Mouse (Mus musculus) heart, embryonic 14.5 days (tissue): ENCODE results near the gene Bcl11a. TPM values are rescaled to one million over a fixed set of nuclear protein-coding genes. Genes with fewer than 3 reads are reported as not detected.

Experiments
- ATAC-seq: fragments of 200-750 bp; cut with Nextera tagmentation; 2 replicates; pipeline ENCODE4 v1.8.0; 2017; ENCODE audit warnings: low read depth, moderate TSS enrichment; ENCODE audit not compliant: insufficient number of reproducible peaks, insufficient read depth, low FRiP score
- H3K27ac ChIP-seq, 2 experiments: fragments of 200-500 bp in 1 of 2; fragments of 300-500 bp in 1 of 2; sonication (generic) in 1 of 2; replicated peaks in 1 of 2; 2 replicates each; pipeline ENCODE4 v1.5.1; 2012 to 2014; ENCODE audit warnings: low read depth in 2 of 2, low read length in 2 of 2, control low read depth in 1 of 2, mild to moderate bottlenecking in 1 of 2, mixed read lengths in 1 of 2; ENCODE audit not compliant: control insufficient read depth in 1 of 2, insufficient read depth in 1 of 2
- H3K27me3 ChIP-seq: fragments of 300-500 bp; sonication (generic); 2 replicates; pipeline ENCODE4 v1.6.1; 2014; ENCODE audit warnings: mild to moderate bottlenecking, low read length, control low read depth; ENCODE audit not compliant: control insufficient read depth, insufficient read depth
- H3K36me3 ChIP-seq: fragments of 300-500 bp; sonication (generic); 2 replicates; pipeline ENCODE4 v1.6.1; 2014; ENCODE audit warnings: mild to moderate bottlenecking, control low read depth, low read length, mixed read lengths; ENCODE audit not compliant: control insufficient read depth, insufficient read depth
- H3K4me1 ChIP-seq, 2 experiments: fragments of 200-500 bp in 1 of 2; fragments of 300-500 bp in 1 of 2; sonication (generic) in 1 of 2; 2 replicates each; pipeline ENCODE4 v1.6.1; 2012 to 2014; ENCODE audit warnings: low read length in 2 of 2, control low read depth in 1 of 2, mixed read lengths in 1 of 2; ENCODE audit not compliant: control insufficient read depth in 2 of 2, insufficient read depth in 2 of 2
- H3K4me2 ChIP-seq: fragments of 300-500 bp; sonication (generic); 2 replicates; pipeline ENCODE4 v1.6.1; 2014; ENCODE audit warnings: mild to moderate bottlenecking, low read length
- H3K4me3 ChIP-seq, 2 experiments: fragments of 200-500 bp in 1 of 2; fragments of 300-500 bp in 1 of 2; sonication (generic) in 1 of 2; 2 replicates each; pipeline ENCODE4 v1.5.1; 2012 to 2014; ENCODE audit warnings: low read length in 2 of 2, mild to moderate bottlenecking in 2 of 2, control low read depth in 1 of 2, low read depth in 1 of 2, moderate library complexity in 1 of 2; ENCODE audit not compliant: control insufficient read depth in 1 of 2, insufficient read depth in 1 of 2
- H3K9ac ChIP-seq: fragments of 300-500 bp; sonication (generic); 2 replicates; pipeline ENCODE4 v1.6.1; 2014; ENCODE audit warnings: mild to moderate bottlenecking, low read length
- H3K9me3 ChIP-seq: fragments of 300-500 bp; sonication (generic); 2 replicates; pipeline ENCODE4 v1.6.1; 2016; ENCODE audit warnings: low read length, control low read depth; ENCODE audit not compliant: control insufficient read depth
- WGBS: fragments of 180-500 bp; shearing (Covaris S2); extraction: QIAGEN DNeasy Blood & Tissue Kit; methylation state at CpG from one replicate; pipeline ENCODE4 v1.1.7; 2014; 5-methylcytosine and 5-hydroxymethylcytosine counted together
- polyA plus RNA-seq: library from polyadenylated mRNA; unstranded; fragments of >200 nt; fragmentation: Nextera tagmentation; extraction: Ambion mirVana; gene quantifications from 2 replicates; pipeline ENCODE4 v1.2.1, GENCODE M21; 2014

Gene Bcl11a
- polyA plus RNA-seq, 1 experiment from 2014 or later: 17.3 TPM

DNA sequence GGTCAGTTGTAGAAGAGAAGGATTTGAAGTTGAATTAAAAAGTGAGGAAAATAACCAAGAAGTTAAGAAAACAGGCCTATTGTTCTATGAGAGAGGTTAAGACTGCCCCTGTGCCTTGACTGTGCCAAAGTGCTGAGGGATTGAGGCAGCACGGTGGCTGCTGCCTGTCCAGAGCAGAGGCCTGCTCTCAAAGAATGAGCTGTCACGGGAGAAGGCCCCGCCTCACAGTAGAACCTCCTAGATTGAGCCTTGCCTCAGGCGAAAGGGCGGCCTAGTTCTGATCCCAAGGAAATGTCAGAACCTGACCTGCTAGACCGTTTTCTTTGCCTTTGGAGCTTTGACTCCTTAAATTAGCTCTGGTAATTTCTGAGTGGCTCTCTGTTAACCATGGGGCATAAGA, 69.8 kb downstream of the Bcl11a start:
- Histone ChIP-seq H3K4me2 (no peak overlapping the region), H3K4me1 (peaks cover 0 to under 1% of the 10 kb centered on the region in 2 experiments; a peak in 2 of 4 replicates), H3K9me3 (no peaks in the 10 kb centered on the region), H3K4me3 (no peak overlapping the region), H3K9ac (no peak overlapping the region), H3K36me3 (no peaks in the 10 kb centered on the region), H3K27ac (no peak overlapping the region), H3K27me3 (no peaks in the 10 kb centered on the region)
- no peak for ATAC-seq
- WGBS: 66% methylated on average over 6 of the region's 6 CpGs

DNA sequence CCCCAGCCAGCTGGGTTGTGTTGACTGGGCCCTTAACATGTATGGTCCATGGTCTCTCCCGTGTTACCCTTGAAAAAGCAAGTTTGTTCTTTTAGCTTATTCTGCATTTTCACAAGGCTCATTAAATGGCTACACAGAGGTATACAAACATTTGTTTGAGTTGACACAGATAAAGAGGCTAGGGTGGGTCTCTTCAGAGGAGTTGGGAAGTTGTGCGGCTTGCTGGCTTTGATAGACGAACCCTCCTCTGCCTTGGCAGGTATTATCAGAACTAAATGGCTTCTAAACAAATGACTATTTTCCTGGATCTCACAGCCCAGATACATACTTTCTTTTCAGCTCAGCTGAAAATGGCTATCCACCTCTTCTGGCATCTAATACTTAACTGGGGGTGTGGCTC, 70.7 kb downstream of the Bcl11a start:
- Histone ChIP-seq H3K36me3 (no peaks in the 10 kb centered on the region), H3K4me2 (no peak overlapping the region), H3K4me1 (peaks cover 2 to 6% of the 10 kb centered on the region in 2 experiments; a peak in 3 of 4 replicates), H3K9ac (no peak overlapping the region), H3K27me3 (no peaks in the 10 kb centered on the region), H3K27ac (no peak overlapping the region), H3K9me3 (no peaks in the 10 kb centered on the region), H3K4me3 (no peak overlapping the region)
- no peak for ATAC-seq
- 84% methylated on average over 3 of the region's 3 CpGs for WGBS

DNA sequence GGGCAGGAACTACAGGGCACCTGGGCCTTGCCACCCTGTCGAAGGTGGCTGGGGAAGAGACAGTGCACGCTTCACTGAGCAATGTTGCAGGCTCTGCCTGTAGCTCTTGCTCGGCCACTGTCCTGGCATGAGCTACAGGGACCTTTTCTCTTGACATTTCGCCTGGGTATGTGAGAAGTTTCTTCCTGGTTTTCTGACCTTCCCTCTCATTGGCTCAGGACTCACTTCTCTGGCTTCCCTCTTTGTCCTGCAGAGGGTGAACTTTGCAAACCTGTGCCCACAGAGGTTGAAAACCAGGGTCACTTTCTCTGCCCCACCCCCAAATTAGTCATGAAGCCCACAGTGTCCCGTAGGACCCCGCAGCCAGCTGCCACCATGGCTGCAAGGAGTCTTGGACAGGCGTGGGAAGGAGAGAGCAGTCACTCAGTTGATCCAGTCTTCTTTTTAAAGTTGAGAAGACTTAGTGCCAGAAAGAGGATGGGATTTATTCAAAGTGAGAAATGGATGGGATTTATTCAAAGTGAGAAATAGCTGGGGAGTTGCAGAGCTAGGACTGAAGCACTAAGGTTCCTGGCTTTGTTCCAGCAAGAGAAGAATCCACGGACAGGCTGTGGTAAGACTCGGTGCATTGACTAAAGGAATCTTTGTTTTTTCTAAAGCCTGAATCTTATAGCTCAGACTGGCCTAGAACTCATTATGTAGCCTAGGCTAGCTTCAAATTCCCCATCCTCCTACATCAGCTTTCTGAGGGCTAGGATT, 71.8 kb downstream of the Bcl11a start:
- no peak for ATAC-seq
- Histone ChIP-seq H3K4me3 (no peak overlapping the region), H3K9ac (no peak overlapping the region), H3K9me3 (no peaks in the 10 kb centered on the region), H3K27me3 (no peaks in the 10 kb centered on the region), H3K4me1 (peaks cover 2 to 6% of the 10 kb centered on the region in 2 experiments; a peak in 3 of 4 replicates), H3K27ac (no peak overlapping the region), H3K36me3 (no peaks in the 10 kb centered on the region), H3K4me2 (no peak overlapping the region)
- WGBS: 67% methylated on average over 9 of the region's 9 CpGs

DNA sequence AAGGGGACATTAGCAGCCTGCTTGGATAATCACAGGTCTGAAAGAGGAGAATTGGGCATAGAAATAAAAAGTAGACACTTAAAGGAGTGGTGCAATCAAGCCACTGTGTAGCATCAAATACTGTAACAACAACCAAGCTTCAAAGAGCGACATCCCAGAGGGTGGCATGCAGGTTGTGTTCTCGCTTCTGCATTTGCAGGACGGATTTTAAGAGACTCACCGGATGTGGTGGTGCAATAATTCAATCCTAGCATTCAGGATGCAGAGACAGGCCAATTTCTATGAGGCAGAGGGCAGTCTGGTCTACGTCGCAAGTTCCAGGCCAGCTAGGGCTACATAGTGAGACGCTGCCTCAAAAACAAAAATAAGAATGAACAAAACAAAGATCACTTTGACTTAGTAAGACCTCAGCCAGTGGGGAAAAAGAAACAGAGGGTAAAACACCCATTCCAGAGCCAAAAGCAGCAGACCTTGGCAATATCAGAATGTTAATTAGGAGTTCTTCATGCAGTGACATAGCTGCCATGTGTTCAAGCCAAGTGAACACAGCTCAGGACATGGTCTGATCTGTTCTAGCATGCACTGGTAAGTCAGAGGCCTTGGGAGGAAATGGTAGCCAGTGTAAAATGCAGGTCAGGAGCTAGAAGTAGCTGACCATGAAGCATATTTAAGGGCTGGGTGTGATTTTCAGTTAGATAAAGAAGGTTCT, 74.4 kb downstream of the Bcl11a start:
- no peak for ATAC-seq
- no peaks in the 10 kb centered on the region for H3K36me3 ChIP-seq

DNA sequence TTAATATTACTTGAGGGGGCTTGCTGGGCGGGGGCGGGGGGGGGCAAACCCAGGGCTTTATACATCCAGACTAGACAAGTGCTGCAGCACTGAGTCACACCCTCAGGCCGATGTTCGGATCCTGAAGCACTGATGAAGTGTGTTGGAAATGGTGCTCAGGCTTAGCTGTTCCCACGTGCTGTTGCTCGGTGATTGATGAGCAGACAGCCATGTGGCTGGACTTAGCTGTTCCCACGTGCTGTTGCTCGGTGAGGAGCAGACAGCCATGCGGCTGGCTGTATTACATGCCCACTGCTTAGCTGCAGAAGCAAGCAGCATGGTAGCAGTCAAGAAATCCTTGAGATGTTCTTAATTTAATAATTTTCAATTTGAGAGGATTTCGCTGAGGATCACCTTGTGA, 75.2 kb downstream of the Bcl11a start:
- H3K4me3 ChIP-seq: no peak overlapping the region
- WGBS: 46% methylated on average over 10 of the region's 10 CpGs
- H3K9ac ChIP-seq: no peak overlapping the region
- H3K27me3 ChIP-seq: no peaks in the 10 kb centered on the region
- ATAC-seq: no peak
- peaks cover 2 to 6% of the 10 kb centered on the region in 2 experiments; a peak in 3 of 4 replicates for H3K4me1 ChIP-seq
- no peaks in the 10 kb centered on the region for H3K36me3 ChIP-seq
- no peak overlapping the region for H3K4me2 ChIP-seq
- H3K27ac ChIP-seq: no peak overlapping the region
- H3K9me3 ChIP-seq: no peaks in the 10 kb centered on the region

More for the DNA sequence above, 74.4 kb downstream of the Bcl11a start:
- Histone ChIP-seq H3K4me2 (no peak overlapping the region), H3K4me3 (no peak overlapping the region), H3K4me1 (peaks cover 2 to 6% of the 10 kb centered on the region in 2 experiments; a peak in 3 of 4 replicates), H3K27me3 (no peaks in the 10 kb centered on the region), H3K9me3 (no peaks in the 10 kb centered on the region), H3K9ac (no peak overlapping the region), H3K27ac (no peak overlapping the region)
- 94% methylated on average over 7 of the region's 7 CpGs for WGBS

DNA sequence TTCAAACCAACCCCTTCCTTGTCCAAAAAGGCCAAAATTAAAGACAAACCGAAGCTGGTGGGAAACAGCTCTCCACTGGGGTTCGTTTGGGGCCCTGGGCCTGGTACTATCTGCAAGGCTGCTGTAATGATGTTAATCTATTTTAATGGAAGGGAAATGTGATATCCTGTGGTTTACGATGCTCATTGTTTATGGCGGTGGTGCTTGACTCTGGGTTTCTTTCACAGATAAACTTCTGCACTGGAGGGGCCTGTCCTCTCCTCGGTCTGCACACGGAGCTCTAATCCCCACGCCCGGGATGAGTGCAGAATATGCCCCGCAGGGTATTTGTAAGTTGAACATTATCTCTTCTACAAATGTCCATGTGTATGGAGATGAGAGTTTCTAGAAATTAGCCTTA, 80.2 kb downstream of the Bcl11a start:
- 75% methylated on average over 9 of the region's 9 CpGs for WGBS
- no peak overlapping the region for H3K9ac ChIP-seq
- no peak for ATAC-seq

DNA sequence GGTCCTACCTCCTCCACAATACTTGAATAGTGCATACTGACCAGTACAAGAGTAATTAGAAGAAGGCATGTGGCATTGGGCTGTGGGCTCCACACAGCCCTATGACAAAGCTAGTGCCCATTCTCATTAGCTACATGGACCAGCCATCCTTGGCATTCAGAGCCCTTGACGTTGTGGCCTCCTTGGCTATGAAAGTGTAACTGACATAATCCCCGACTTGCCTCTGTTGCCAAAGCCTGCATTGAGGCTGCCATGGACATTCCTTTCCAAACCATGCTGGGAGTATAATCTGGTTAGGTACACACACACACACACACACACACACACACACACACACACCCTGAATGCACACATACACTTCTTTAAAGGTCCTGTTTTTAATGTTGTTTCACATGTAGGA, 81.8 kb downstream of the Bcl11a start:
- 83% methylated on average over 2 of the region's 2 CpGs for WGBS
- no peak for ATAC-seq
- peaks cover 2 to 13% of the 10 kb centered on the region in 2 experiments for H3K4me1 ChIP-seq

More for the DNA sequence above, 80.2 kb downstream of the Bcl11a start:
- H3K4me1 ChIP-seq: peaks cover 4 to 15% of the 10 kb centered on the region in 2 experiments
- H3K36me3 ChIP-seq: no peaks in the 10 kb centered on the region
- H3K4me3 ChIP-seq: no peak overlapping the region
- H3K27me3 ChIP-seq: no peaks in the 10 kb centered on the region
- no peaks in the 10 kb centered on the region for H3K9me3 ChIP-seq
- no peak overlapping the region for H3K4me2 ChIP-seq
- no peak overlapping the region for H3K27ac ChIP-seq

More for the DNA sequence above, 81.8 kb downstream of the Bcl11a start:
- Histone ChIP-seq H3K4me2 (no peak overlapping the region), H3K27ac (no peak overlapping the region), H3K36me3 (peaks cover 15% of the 10 kb centered on the region), H3K27me3 (no peaks in the 10 kb centered on the region), H3K9me3 (no peaks in the 10 kb centered on the region), H3K9ac (no peak overlapping the region), H3K4me3 (no peak overlapping the region)
